Mouse (Mus musculus) thymus, postnatal 4 days (tissue): Measurements from ENCODE around the gene Neurl3.

ENCODE experiments used
- DNase-seq: peaks from one replicate; pipeline ENCODE4 v3.0.0; 2021

The Neurl3 gene

GRCm38 (mm10) chr1:36296466-36297149 is 22.1 kb upstream of the Neurl3 start:
- no peak for DNase-seq

DNA sequence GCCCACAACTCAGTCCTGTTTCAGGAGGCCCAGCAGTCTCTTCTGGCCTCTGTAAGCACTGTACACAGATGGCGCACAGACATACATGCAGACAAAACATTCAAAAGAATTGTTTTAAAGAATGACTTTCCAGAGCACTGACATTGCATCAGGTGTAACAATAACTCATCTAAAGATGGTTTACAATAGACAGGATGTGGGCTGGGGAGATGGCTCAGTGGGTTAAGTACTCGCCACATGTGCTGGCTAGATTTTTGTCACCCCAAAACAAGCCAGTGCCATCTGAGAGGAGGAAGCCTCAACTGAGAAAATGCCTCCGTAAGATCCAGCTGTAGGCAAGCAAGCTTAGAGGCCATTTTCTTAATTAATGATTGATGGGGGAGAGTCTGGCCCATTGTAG is 19.9 kb upstream of the Neurl3 start:
- peak; percentile 53 for DNase-seq

DNA sequence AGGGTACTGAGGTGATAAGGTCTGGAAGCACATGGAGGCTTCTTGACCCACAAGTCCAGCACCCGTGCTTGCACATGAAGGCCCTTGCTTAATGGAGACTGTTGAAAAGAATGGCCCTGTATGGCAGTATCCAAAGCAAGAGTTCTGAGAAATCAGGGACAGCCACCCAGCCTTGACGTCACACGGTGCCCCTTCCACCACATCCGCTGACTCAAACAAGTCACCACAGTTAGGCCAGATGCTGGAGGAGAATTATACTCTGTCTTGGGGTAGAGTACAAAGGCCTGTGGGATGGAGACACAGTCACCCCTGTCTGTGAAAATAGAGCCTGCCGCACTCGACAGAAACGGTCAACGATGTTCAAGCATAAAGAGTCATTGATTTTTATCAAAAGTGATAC is 19.0 kb upstream of the Neurl3 start:
- DNase-seq = peak; percentile 64

GRCm38 (mm10) chr1:36281849-36282248 is 7.4 kb upstream of the Neurl3 start:
- peak; percentile 47 for DNase-seq

DNA sequence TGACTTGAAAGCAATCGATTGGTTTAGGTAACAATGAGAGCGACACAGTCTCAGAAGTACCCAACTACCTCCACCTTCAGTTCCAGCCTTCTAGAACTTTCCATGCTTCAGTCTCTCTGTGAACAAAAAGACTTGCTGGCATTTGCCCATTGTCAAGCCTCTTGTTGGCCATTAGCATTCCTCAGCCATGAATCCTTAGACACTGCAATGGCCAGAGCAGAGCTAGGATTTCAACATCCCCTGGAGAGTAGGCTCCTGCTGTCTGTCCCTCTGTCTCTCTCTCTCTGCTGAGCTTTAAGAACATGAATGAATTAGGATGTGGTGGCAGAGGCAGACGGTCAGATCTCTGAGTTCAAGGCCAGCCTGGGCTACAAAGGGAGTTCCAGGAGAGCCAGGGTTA is 6.5 kb upstream of the Neurl3 start:
- DNase-seq = no peak

GRCm38 (mm10) chr1:36279202-36279601 is 4.7 kb upstream of the Neurl3 start:
- DNase-seq = peak; percentile 97

DNA sequence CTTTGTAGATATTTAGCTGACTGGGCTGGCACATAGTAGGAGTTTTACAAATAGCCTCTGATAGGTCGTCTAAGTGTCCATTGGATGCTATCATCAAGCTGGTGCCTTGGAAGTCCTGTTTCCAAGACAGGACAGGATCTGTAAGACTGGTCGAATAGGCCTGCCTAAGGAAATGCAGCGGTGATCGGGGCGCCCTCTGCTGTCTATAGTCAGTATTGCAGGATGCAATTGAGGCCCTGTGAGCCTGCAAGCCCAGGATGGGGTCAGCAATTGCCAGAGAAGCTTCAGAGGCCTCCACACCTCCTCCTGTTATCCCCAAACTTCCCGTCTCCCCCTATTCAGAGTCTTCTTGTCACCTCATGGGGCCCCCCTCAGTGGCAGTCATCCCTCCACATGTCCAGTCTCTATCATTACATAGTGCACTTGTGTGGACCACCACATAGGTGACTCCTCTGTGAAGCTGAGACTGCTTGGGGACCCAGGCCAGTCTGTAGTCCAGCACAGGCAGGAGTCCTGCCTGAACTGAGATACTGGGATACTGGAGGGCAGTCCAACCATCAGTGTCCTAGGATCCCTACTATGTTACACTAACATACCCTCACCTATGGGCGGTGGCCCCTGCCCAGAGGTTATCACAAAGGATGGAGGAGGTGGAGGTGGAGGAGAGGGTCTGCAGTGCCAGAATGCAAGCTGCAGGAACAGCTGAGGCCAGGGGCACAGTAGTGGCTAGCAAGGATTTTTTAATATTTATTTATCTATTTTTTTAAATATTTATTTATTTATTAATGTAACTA is 3.0 kb upstream of the Neurl3 start:
- peak; percentile 93 for DNase-seq

- no peak for DNase-seq
These were observed 1.3 kb upstream of the Neurl3 start for GRCm38 (mm10) chr1:36275635-36276389.

DNA sequence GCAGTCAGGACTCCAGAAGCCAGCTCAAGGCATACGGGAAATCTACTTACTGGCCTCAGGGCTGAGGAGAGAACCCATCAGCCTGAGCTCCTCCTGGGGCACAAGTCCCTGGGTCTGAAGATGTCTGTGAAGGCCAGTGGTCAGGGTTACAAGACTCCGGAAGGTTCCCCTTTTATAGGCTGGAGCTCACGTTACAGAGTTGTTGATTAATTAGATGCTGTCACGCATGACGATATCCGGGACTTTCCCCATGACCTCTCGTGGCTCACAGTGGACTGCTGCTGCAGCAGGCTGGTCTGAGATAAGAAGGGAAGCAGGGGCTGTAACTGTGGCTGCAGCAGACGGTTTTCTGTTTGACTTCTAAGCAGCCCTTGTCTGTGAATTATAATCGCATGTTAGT is 1.2 kb downstream of the Neurl3 start:
- peak; percentile 29 for DNase-seq

DNA sequence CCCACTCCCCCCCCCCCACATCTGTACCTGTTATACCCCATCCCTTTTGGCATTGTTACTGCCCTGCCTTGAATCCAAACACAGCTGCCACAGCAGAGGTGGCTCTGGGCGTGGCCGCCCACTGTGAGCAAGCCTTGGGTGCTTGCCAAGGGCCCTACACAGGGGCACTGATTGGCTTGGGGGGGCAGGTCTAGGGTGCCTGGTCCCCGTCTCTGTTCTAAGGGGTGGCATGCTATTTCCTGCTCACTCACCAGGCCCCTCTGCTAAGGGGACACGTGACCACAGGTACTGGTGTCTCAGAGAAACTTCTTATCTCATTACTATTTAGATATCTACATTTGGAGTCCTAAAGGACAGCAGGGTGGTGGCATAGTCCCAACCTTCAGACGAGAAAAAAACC is 1.9 kb downstream of the Neurl3 start:
- peak; percentile 56 for DNase-seq

GRCm38 (mm10) chr1:36271516-36272230 is 2.8 kb downstream of the Neurl3 start:
- peak; percentile 19 for DNase-seq

- peak; percentile 10 for DNase-seq
These were observed 3.8 kb downstream of the Neurl3 start for GRCm38 (mm10) chr1:36270666-36271065.

DNA sequence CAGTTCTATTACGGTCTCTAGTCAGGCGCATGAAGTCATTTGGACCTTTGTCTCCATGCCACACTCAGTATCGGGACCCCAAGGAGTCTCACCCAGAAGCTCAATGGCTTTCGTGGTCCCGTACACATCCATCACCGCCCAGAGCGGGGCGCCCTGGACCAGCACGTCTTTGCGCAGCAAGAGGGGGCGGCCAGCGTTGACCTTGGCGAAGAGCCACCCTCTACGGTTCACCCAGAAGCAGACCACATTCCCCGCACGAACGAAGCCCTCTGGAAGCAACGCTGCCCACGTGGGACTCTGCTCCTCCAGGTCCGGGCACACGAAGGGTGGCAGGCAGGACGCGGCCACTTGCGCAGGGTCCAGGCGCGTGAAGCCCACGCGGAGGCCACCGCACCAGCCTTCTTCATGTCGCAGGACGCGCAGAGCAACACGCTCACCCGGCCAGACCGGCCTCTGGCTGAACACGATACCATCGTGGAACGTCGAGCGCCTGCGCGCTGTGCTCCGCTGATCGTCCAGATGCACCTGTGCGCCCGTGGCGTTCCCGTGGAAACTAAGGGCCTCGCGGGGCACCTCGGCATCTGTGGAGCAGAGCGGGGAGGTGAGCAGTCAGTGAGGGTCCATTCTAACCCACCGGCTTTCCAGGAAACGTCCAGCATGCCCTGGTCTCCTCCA is 5.2 kb downstream of the Neurl3 start:
- peak; percentile 22 for DNase-seq

DNA sequence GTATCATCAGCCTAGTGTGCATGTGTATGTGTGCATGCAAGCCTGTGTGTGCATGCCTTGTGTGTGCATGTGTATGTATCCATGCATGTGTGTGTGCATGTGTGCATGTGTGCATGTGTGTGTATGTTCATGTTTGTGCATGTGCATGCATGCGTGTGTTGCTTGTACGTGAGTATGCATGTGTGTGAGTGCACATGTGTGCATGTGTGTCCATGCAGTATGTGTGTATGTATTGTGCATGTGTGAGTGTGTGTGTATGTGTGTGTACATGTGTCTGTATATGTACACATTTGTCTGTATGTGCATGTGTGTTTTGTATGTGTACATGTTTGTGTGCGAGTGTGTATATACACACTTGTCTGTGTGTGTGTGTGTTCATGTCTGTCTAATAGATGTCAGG is 6.9 kb downstream of the Neurl3 start:
- DNase-seq = no peak

DNA sequence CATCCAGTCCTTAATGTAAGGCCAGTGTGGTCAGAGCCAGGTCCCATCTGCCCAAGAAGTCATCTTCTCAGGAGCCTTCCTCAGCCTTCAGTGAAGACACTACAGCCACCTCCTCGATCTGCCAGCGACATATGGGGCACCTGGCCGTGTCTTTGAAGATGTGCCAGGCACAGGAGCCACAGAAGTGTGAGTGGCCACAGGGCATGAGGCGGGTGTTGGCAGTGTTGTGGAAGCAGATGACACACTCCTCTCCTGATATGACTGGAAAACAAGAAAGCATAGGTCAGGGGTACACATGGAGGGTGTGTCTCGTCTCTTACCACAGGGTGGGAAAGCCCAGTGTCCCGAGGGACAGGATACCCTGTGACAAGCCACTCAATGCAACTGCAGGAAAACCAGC is 8.2 kb downstream of the Neurl3 start:
- peak; percentile 35 for DNase-seq

DNA sequence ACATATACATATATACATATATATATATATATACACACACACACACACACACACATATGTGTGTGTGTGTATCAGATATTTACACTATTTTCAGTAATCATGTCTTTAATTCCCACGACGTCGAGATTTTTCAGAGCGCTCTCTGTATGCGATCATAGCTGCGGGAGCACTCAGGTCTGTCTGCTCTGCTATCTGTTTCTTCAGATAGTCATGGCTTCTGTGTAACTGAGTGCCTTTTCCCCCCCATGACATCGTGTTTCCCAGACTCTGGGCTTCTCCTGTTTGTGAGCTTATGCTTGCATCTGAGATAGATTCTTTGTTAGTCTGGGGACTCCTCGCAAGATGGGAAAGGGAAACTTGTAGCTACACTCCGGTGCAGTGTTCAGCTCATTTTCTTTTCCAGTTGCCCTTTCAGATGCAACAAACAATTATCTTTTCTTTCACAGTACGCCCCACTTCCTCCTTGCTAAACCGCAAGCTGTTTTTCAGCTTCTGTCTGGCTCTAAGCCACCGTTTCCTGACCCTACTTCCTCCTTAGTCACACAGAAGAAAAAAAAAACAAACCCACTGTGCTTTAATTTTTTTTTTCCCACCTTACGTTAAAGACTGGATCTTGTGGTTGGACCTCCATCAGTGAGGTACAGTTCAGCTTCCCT is 10.5 kb downstream of the Neurl3 start:
- peak; percentile 61 for DNase-seq

DNA sequence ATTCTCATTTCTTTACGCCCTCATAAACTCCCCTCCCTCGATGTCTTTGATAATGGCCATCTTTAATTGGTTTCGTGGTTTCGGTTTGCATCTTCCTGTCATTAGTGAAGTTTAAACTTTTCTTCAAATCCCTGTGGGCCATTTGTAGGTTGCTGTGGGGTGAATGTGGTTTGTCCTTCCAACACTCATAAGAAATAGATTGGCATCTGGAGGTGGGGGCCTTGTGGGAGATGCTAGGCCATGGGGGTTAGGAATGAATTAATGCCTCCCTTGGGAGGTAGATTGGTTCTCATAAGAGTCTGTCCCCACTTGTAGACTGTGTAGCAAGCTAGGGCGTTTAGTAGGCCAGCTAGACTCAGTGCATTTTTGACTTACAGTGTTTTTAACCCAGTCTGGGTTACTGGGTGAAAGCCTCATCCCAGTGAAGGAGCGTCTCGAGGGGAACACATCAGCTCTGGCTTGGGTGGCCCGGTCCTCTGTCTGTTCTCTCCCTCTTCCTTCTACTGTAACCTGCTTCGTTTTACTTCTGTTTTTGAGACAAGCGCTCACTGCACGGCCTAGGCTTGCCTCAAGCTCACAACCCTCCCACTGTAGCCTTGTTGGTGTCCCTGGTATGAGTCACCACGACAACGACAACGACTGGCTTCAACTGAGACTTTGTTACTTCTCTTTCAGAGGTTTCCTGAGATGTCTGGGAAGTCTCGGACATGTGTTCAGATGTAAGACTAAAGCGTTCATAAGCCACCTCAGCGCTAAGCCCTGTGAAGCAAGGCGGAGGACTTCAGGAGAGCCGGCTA is 12.6 kb downstream of the Neurl3 start:
- peak; percentile 48 for DNase-seq

DNA sequence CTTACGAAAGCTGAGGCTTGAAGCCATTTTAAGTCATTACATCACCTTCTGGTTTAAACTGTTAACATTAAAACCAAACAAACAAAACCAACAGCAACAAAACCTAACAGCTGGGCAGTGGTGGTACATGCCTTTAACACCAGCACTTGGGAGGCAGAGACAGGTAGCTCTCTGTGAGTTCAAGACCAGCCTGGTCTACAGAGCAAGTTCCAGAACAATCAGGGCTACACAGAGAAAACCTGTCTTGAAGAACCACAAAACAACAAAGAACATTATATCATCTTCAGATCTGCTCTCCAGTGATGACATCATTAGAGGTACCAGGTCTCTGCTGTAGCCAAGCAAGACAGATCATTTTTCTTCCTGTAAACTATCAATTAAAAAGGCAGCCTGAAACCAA is 14.1 kb downstream of the Neurl3 start:
- no peak for DNase-seq

- DNase-seq = no peak
These were observed 15.2 kb downstream of the Neurl3 start for GRCm38 (mm10) chr1:36259281-36259680.

DNA sequence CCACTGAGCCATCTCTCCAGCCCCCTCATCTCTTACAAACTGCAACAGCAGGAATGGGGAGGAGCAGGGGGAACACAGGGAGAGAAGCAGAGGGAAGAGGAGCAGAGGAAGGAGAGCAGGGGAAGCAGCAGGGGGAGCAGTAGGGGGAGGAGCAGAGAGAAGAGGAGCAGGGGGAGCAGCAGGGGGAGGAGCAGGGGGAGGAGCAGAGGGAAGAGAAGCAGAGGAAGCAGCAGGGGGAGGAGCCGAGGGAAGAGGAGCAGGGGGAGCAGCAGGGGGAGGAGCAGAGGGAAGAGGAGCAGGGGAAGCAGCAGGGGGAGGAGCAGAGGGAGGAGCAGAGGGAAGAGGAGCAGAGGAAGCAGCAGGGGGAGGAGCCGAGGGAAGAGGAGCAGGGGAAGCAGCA is 15.8 kb downstream of the Neurl3 start:
- DNase-seq = no peak

DNA sequence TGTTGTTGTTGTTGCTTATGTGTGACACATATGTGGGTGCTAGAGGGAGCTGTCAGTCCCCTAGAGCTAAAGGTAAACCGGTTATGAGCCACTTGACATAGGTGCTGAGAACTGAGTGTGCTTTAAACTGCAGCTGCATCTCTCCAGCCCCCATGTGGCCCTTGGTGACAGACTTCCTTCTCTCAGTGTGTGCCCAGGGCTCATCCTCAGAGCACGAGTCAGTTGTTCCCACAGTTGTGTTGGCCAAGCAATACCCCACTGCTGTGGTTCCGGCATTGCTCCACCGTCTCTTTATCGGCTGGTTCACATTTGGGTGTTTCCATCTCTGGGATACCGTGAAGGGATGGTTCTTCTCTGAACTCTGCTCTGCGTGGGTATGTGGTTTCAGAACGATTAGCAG is 17.2 kb downstream of the Neurl3 start:
- DNase-seq = no peak
